Mouse (Mus musculus) heart, postnatal 4 days (tissue): ENCODE measurements at regions not wholly inside any gene's neighbourhood (a gene's known extent, or its start where the extent isn't known, plus 50 kb on each side); places are given as distances from the start of the nearest gene placed in this dataset.
"Not testable (repeated sequence)": the region's sequence is repeated elsewhere in the genome, so short reads cannot be mapped to it uniquely, and the experiment has no call there.

Experiments
- DNase-seq: peaks from one replicate; pipeline ENCODE4 v3.0.0; 2021

GRCm38 (mm10) chr2:18617520-18617919, 54.7 kb upstream of the Commd3 start:
- no peak for DNase-seq

GRCm38 (mm10) chr2:18609868-18610185, 62.4 kb upstream of the Commd3 start:
- DNase-seq, result no peak

GRCm38 (mm10) chr2:18609075-18609867, 62.9 kb upstream of the Commd3 start:
- peak; percentile 6 for DNase-seq

GRCm38 (mm10) chr2:18608260-18609074, 63.7 kb upstream of the Commd3 start:
- peak; percentile 29 for DNase-seq

- DNase-seq, result no peak
Measured at GRCm38 (mm10) chr2:18607586-18608259, 64.5 kb upstream of the Commd3 start.

- no peak for DNase-seq
Measured at GRCm38 (mm10) chr2:18607088-18607487, 65.1 kb upstream of the Commd3 start.

GRCm38 (mm10) chr2:18592221-18592620, 80.0 kb upstream of the Commd3 start:
- no peak for DNase-seq

- DNase-seq, result no peak
Measured at GRCm38 (mm10) chr2:18588232-18588631, 84.0 kb upstream of the Commd3 start.

GRCm38 (mm10) chr2:18587746-18588231, 84.4 kb upstream of the Commd3 start:
- peak; percentile 14 for DNase-seq

GRCm38 (mm10) chr2:18586925-18587724, 85.1 kb upstream of the Commd3 start:
- peak; percentile 90 for DNase-seq

GRCm38 (mm10) chr2:18585564-18586336, 86.4 kb upstream of the Commd3 start:
- DNase-seq, result peak; percentile 7

- no peak for DNase-seq
Measured at GRCm38 (mm10) chr2:18558133-18558532, 114.1 kb upstream of the Commd3 start.

- no peak for DNase-seq
Measured at GRCm38 (mm10) chr2:18547964-18548643, 124.1 kb upstream of the Commd3 start.

- no peak for DNase-seq
Measured at GRCm38 (mm10) chr2:18524387-18524786, 131.8 kb upstream of the Dnajc1 start.

- DNase-seq, result no peak
Measured at GRCm38 (mm10) chr2:18523911-18524310, 131.3 kb upstream of the Dnajc1 start.

- no peak for DNase-seq
Measured at GRCm38 (mm10) chr2:18513435-18513834, 120.8 kb upstream of the Dnajc1 start.

- no peak for DNase-seq
Measured at GRCm38 (mm10) chr2:18509317-18509716, 116.7 kb upstream of the Dnajc1 start.

GRCm38 (mm10) chr2:18473361-18473771, 80.7 kb upstream of the Dnajc1 start:
- DNase-seq, result peak; percentile 41

GRCm38 (mm10) chr2:18460901-18461300, 68.3 kb upstream of the Dnajc1 start:
- no peak for DNase-seq

GRCm38 (mm10) chr2:18460281-18460680, 67.7 kb upstream of the Dnajc1 start:
- DNase-seq, result not testable (repeated sequence)

- not testable (repeated sequence) for DNase-seq
Measured at GRCm38 (mm10) chr2:18453426-18453825, 60.8 kb upstream of the Dnajc1 start.
